ENCODE assay signal across 25 mouse cellular contexts in the genomic region with DNA sequence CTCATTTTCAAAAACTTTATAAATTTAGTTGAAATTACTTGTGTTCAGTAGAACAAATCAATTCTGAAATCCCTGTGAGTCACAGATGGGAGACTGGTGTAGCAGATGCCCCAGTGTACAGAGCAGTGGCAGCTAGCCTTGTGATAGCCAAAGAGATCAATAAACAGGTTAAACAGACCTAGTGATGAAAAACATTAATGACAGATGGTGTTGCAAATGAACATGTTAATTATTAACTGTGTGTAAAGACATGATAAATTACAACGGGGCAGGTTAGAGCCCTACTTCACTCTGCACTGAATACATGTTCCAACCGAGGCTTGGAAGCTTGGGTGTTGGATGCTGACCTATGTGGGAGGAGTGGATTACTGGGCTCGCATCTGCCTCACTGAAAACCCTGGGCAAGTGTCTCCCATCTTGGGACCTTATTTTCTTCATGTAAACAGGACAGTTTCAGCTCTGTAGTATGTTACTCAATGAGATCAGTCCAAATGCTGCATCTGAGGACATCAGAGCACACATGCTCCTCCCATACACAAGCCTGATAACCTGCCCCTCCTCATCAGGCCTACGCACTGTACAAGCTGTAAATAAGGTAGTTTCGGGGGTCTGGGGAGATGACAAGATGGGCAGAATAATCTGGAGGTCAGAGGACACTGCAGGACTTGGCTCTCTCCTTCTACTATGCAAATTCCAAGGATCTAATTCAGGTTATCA. TPM values are rescaled to one million over a fixed set of nuclear protein-coding genes. Genes with fewer than 3 reads are reported as not detected.
DNase-seq lines count a peak whose midpoint lies in the region; ATAC-seq and TF ChIP-seq lines count a peak whose summit lies in the region.
"Had no signal": no experiment of that assay in that cellular context is flagged by ENCODE, and none has a peak within 500 bp of the region (broad histone marks: within the 10 kb centered on the region; RNA-seq: fewer than 3 reads in every experiment).

No protein-coding gene starts in this region.

- WGBS in liver, adult 2 months: 21% methylated on average over 5 of the region's 5 CpGs
- WGBS in liver, embryonic 13.5 days (ENCODE audit: insufficient replicate concordance): 67% methylated on average over 5 of the region's 5 CpGs
- WGBS in stomach, embryonic 14.5 days: 69% methylated on average over 5 of the region's 5 CpGs

- peak overlapping the region; percentile 74 for H3K9ac ChIP-seq in liver, adult 2 months (ENCODE audit: low read depth, low read length)
- no peak overlapping the region for H3K9ac ChIP-seq in liver, embryonic 13.5 days
- no peak overlapping the region for H3K9ac ChIP-seq in stomach, embryonic 14.5 days (replicated peaks; ENCODE audit: low read depth, low read length)
- H3K9ac ChIP-seq: embryonic facial prominence, embryonic 12.5 days; heart, embryonic 15.5 days had no signal

- peaks cover 21% of the 10 kb centered on the region for H3K36me3 ChIP-seq in liver, adult 2 months (ENCODE audit: control insufficient read depth, insufficient read depth, low read length)
- H3K36me3 ChIP-seq in liver, embryonic 13.5 days: peaks cover 44% of the 10 kb centered on the region
- peaks cover 39% of the 10 kb centered on the region for H3K36me3 ChIP-seq in stomach, embryonic 14.5 days (ENCODE audit: control insufficient read depth, insufficient read depth, low read length)

- H3K4me3 ChIP-seq in liver, adult 2 months (ENCODE audit: insufficient read depth, low read depth, low read length): peak overlapping the region; percentile 15
- no peak overlapping the region for H3K4me3 ChIP-seq in liver, embryonic 13.5 days (replicated peaks)
- no peak overlapping the region for H3K4me3 ChIP-seq in stomach, embryonic 14.5 days (ENCODE audit: low read depth, low read length)
- H3K4me3 ChIP-seq: embryonic facial prominence, embryonic 12.5 days; heart, embryonic 10.5 days; heart, embryonic 15.5 days had no signal

- peak overlapping the region; percentile 99 for H3K27ac ChIP-seq in liver, adult 2 months (replicated peaks; ENCODE audit: insufficient read depth, low read depth, low read length)
- peak overlapping the region; percentile 78 for H3K27ac ChIP-seq in liver, embryonic 13.5 days
- H3K27ac ChIP-seq in stomach, embryonic 14.5 days (ENCODE audit: low read length): no peak overlapping the region
- H3K27ac ChIP-seq: embryonic facial prominence, embryonic 12.5 days; heart, embryonic 10.5 days; heart, embryonic 15.5 days had no signal

- TF ChIP-seq POLR2A in liver, adult 2 months (IDR thresholded peaks at IDR 0.05; ENCODE audit: extremely low read depth, insufficient read depth, low read length): no peak

- no peak for TF ChIP-seq CTCF in liver, adult 2 months (IDR thresholded peaks at IDR 0.05; ENCODE audit: low read depth, low read length)

- ATAC-seq in liver, embryonic 13.5 days (ENCODE audit: low read depth): peak; percentile 57
- ATAC-seq in stomach, embryonic 14.5 days (ENCODE audit: insufficient number of reproducible peaks, insufficient read depth, low FRiP score, low read depth): peak; percentile 51; the same call in 1 of the 2 replicates
- ATAC-seq: forebrain, embryonic 14.5 days; hindbrain, embryonic 16.5 days; lung, postnatal 0 days had no signal

- no peaks in the 10 kb centered on the region for H3K27me3 ChIP-seq in liver, adult 2 months (ENCODE audit: control insufficient read depth, insufficient read depth, low read length)
- H3K27me3 ChIP-seq in liver, embryonic 13.5 days: no peaks in the 10 kb centered on the region
- H3K27me3 ChIP-seq in stomach, embryonic 14.5 days (ENCODE audit: control insufficient read depth, insufficient read depth, low read length): no peaks in the 10 kb centered on the region
- H3K27me3 ChIP-seq: embryonic facial prominence, embryonic 12.5 days; heart, embryonic 15.5 days had no signal

- no peaks in the 10 kb centered on the region; the same call in 1 of the 2 replicates for H3K79me2 ChIP-seq in liver, adult 2 months (ENCODE audit: control insufficient read depth, insufficient read depth, low read length)

- H3K4me2 ChIP-seq in liver, embryonic 13.5 days: peak overlapping the region; percentile 9; the same call in 1 of the 2 replicates
- no peak overlapping the region for H3K4me2 ChIP-seq in stomach, embryonic 14.5 days (replicated peaks; ENCODE audit: low read depth, low read length)
- H3K4me2 ChIP-seq: embryonic facial prominence, embryonic 12.5 days; heart, embryonic 15.5 days had no signal

- peak; percentile 99 for DNase-seq in liver, adult 2 months (ENCODE audit: extremely low read depth, low read depth, low spot score)
- no peak for DNase-seq in liver
- no peak for DNase-seq in liver, embryonic 13.5 days
- DNase-seq in lung, postnatal 25 days (ENCODE audit: low spot score): no peak
- no peak for DNase-seq in adrenal gland, adult (ENCODE audit: inconsistent age in 2 of 2, low spot score in 1 of 2)
- no peak for DNase-seq in cerebellum, postnatal 25 days
- DNase-seq: adrenal gland, adult 8-10 months; cerebellum, adult 9-10 months; embryo, embryonic 11 days; gastrocnemius, postnatal 14 days; heart, adult 11 months; kidney, adult 11 months; kidney, postnatal 25 days; lung, adult 18-20 months; midbrain, embryonic 14.5 days; right cerebral cortex, postnatal 14 days; thymus, adult 2 months; thymus, postnatal 4 days had no signal

- no peaks in the 10 kb centered on the region for H3K9me3 ChIP-seq in liver, embryonic 13.5 days (replicated peaks)
- no peaks in the 10 kb centered on the region for H3K9me3 ChIP-seq in stomach, embryonic 14.5 days (ENCODE audit: control insufficient read depth, low read depth, low read length)
- H3K9me3 ChIP-seq: embryonic facial prominence, embryonic 12.5 days; heart, embryonic 10.5 days; heart, embryonic 15.5 days had no signal

- peaks cover 20% of the 10 kb centered on the region for H3K4me1 ChIP-seq in liver, adult 2 months (ENCODE audit: control insufficient read depth, insufficient read depth, low read length)
- H3K4me1 ChIP-seq in liver, embryonic 13.5 days (replicated peaks): peaks cover 29% of the 10 kb centered on the region
- H3K4me1 ChIP-seq in stomach, embryonic 14.5 days (ENCODE audit: control insufficient read depth, insufficient read depth, low read length): no peaks in the 10 kb centered on the region
- H3K4me1 ChIP-seq: embryonic facial prominence, embryonic 12.5 days; heart, embryonic 15.5 days had no signal

RNA-seq across cellular contexts. Expression of gene 0610037L13Rik, which starts 9.8 kb away (rescaled TPM):
- 39.0 and 44.9 TPM in 2 replicates for total RNA-seq in liver, adult 2 months (2014; rRNA removed)
- polyA plus RNA-seq in liver, adult 2 months (2012; rRNA removed): 24.3 and 28.2 TPM in 2 replicates
- polyA plus RNA-seq in liver, embryonic 13.5 days (2015; fragmentation: Nextera tagmentation; extraction: Ambion mirVana): 48.1 and 54.9 TPM in 2 replicates
- polyA plus RNA-seq in stomach, embryonic 14.5 days (2014; fragmentation: Nextera tagmentation; extraction: Ambion mirVana): 147 and 148 TPM in 2 replicates

RNA-seq across cellular contexts. Expression of gene Magoh, which starts 19.8 kb away (rescaled TPM):
- 42.3 and 46.1 TPM in 2 replicates for total RNA-seq in liver, adult 2 months (2014; rRNA removed)
- 27.4 and 28.5 TPM in 2 replicates for polyA plus RNA-seq in liver, adult 2 months (2012; rRNA removed)
- 129 and 145 TPM in 2 replicates for polyA plus RNA-seq in liver, embryonic 13.5 days (2015; fragmentation: Nextera tagmentation; extraction: Ambion mirVana)
- 194 and 195 TPM in 2 replicates for polyA plus RNA-seq in stomach, embryonic 14.5 days (2014; fragmentation: Nextera tagmentation; extraction: Ambion mirVana)

RNA-seq across cellular contexts. Expression of gene Cpt2, which starts 24.0 kb away (rescaled TPM):
- 106 and 125 TPM in 2 replicates for total RNA-seq in liver, adult 2 months (2014; rRNA removed)
- polyA plus RNA-seq in liver, adult 2 months (2012; rRNA removed): 159 and 191 TPM in 2 replicates
- 37.0 and 45.1 TPM in 2 replicates for polyA plus RNA-seq in liver, embryonic 13.5 days (2015; fragmentation: Nextera tagmentation; extraction: Ambion mirVana)
- polyA plus RNA-seq in stomach, embryonic 14.5 days (2014; fragmentation: Nextera tagmentation; extraction: Ambion mirVana): 44.2 and 48.3 TPM in 2 replicates
